Mouse (Mus musculus) CD8-positive naive resting alpha-beta T cell, adult 2 months (primary cell): ENCODE measurements at regions not wholly inside any gene's neighbourhood (a gene's known extent, or its start where the extent isn't known, plus 50 kb on each side); places are given as distances from the start of the nearest gene placed in this dataset.

Source experiments
- DNase-seq, 2 experiments: peaks; one replicate each; pipeline ENCODE4 v3.0.0; 2022; ENCODE audit warnings: low read depth in 2 of 2, low spot score in 2 of 2

DNA sequence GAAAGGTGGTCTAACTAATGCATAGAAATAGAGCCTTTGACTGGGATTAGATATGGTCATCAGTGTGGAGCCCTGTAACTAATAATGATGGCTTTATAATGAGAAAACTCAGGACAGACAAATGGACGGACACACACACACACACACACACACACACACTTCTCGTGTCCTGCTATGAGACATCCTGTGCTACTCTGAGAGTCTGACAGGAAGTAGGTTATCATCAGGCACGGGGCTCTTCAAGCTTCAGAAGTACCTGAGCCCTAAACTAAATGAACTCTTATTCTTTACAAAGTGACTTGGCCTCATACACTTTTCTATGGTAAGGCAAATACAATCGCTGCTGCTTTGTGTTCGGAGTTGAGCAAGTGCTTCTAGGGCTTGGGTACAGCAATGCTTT is 87.9 kb upstream of the Mkln1 start:
- DNase-seq: no peak

DNA sequence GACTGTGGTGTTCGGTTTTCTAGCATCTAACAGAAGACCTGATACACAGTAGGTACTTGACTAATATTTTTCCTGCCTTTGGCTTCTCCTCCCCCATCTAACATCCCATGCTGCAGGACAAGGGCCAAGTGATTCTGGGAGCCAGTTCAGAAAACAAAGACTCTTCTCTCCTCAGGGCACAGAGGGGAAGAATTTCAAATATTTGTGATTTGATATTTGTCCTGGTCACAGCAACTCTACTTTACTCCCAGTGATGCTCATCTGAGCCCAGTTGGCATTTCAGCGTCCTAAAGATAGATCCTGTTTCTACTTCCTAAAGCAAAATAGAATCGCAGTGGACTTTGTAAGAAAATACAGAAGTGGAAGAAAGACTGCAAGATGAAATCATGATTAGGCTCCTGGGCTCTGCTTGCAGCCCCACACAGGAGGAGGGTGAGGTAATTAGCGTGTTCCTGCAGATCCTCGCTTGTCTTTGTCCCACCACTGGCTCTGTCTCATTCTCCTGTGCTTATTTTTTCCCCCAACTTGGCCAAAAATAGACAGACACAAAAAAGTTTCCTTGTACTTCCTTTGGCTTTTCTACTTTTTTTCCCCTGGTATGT is 84.6 kb upstream of the Mkln1 start:
- DNase-seq: no peak

DNA sequence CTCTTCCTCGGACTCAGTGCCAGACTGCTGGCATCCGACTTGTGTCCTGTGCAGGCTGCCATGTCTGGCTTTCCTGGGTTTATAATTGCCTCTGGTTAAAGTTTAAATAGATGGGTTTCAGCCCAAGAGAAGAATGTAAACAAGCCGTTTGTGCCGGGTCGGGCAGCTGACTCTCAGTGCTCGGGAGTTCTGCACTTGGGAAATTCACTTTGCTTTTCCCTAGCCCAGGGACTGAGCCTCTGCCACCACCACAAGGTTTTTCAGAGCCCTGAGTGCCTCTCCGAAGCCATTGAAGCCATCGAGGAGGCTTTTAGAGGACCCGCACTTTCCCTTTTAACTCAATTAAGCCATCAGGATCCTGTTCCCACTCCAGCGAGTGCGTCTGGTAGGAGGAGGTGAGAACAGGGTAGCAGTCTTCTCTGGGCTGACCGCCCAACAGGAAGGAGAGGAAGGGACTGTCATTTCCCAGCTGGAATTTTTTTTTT is 80.8 kb upstream of the Mkln1 start:
- DNase-seq: no peak

DNA sequence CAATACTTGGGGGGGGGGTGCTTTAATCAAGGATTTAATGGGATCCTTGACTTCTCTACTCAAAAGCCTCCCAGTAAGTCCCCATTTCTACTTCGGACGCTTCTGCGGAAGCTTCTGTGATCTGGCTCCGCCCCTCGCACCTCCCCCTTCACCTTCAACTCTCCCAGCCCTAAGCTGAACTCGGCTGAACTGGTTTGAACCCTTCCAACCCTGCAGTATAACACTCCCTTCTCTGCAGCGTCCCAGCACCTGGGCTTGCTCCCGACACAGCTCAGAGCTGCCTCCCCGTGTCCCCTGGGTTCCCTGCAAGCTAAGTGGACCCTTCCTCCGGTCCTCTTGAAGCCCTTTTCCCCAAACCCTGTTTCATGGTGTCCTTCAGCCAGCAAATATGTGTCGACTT is 80.0 kb upstream of the Mkln1 start:
- DNase-seq: peak; percentile 14 to 41

DNA sequence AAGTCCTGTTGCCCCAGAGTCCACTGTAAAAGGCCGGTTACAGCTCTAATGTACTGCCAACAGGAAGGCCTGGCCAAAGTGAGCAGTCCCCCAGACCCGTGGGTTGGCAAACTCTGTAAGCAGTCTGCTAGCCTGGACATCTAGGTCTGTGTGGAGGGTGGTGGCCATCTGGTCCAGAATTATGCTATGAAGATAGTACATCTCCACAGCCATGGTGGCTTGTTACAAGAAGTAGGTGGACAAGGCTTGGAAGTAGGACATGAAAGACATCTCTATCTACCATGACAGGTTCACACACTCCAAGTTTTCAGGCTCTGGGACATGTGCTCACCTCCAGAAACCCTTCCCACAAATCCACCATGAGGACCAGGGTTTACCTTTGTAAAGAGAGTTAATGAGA is 79.1 kb upstream of the Mkln1 start:
- no peak for DNase-seq

DNA sequence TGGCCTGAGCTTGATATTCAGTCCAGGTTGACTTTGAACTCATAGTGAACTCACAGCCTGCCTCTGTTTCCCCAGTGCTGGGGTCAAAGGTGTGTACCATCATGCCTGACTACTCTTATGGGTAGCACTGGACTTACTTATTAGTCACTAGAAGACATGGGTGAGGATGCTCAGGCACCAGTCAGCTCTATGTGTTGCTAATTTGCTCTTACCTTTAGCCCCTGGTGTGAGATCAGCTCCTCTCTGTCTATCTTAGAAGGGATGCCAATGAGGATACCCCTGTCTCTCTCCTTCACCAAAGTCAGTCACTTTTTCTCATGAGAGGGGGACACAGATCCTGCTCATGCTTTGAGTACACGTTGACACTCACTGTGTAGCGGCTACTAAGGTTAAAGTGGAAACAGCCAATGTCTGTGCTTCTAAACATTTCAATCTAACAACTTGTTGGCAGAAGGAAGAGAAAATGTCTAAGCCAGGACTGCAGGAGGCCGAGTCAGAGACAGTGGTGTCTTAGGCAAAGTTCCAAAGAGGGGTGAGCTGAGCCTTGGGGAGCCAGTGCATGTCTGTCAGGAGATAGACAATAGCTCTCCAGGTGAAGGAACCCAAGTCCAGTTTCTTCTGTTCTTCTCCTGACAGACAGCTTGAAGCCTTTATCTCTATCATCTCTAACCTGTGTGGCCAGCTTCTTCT is 78.2 kb upstream of the Mkln1 start:
- DNase-seq: no peak

DNA sequence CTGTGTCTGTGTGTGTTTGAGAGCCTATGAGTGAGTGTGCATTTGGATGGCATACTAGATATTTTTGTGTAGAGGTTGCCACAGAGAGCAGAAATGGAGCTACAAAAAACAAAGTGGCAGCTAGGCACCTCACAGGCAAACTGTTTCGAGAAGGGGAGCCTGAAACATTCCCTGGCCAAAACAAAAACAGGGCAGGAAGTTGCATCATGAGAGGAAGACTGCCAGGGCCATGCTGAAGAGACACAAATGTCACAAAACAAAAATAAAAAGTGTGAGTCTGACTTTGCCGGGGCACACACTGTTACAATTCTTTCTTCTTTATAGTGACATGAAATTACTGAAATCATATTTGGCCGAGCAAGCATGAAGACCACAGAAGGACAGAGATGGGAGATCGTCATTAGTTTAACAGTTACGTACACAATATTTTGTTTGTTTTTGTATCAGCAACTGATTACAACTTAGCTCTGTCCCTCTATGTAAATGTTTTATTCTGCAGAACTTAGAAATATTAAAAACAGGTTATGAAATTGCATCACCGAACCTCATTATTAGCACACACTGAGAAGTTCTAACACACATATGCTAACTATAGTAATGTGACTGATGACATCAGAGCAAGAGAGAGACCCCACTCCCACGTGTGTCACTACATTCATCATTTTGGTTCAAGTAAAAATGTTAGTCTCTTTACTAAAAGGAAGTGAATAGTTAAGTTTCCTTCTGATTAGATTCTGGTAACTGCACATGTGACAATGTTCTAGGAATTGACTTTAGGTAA is 77.3 kb upstream of the Mkln1 start:
- no peak for DNase-seq

DNA sequence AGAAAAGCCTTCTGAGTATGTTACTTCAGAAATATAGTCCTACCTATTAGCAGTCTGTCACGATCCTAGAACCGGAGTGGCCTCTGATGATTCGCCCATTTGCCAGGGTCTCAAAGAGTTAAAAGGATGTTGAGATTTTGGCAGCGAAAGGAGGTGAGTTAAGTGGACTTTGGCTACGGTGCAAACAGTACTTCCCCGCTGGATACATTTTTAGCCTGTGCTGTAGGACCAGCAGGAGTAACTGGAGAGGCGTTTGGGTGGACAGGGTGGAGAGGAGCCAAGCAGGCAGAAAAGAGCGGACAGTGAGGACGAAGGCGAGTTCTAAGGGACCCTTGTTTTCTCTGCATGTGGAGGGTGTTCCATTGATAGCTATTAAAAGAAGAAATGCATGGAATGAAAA is 76.6 kb upstream of the Mkln1 start:
- no peak for DNase-seq

DNA sequence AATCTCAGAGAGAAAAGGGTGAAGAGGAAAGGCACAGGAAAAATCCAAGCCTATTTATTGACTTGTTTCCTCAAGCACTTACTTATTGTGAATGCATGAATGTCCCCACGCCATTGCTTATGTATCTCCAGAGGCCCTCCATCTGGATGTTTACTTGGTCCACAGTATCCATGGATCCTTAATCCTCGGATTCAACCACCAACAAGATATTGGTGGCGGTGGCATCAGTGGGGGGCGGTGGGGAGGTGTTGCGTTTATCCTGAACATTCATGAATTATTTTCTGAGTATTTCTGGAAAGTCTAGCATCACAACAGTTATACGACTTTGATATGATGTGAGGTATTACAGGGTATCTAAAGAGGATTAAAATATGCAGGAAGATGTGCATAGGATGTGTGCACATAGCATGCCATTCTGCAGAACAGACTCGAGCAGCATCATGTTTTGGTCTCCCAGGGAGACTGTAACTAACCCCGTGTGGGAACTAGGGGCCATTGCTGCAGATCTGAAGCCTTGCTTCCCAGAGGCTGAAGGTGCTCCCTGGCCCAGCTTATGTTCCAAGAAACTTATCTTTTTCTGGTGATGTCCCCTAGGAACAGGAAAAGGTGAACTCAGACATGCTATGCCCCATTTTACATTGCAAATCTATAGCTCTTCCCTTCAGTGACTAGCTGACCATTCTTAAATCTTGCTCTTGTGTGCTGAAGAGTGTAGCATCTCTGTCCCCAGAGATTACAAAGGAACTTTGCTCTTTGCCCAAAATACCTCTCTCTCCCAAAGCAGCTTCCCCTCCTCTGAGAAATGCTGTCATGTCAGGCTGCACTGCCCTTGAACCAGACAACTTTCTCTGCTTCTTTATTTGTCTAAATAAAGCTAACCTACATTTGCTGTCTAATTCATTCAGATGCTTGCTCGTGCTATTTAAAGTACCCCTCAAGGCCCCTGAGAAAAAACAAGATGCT is 75.0 kb upstream of the Mkln1 start:
- DNase-seq: no peak

DNA sequence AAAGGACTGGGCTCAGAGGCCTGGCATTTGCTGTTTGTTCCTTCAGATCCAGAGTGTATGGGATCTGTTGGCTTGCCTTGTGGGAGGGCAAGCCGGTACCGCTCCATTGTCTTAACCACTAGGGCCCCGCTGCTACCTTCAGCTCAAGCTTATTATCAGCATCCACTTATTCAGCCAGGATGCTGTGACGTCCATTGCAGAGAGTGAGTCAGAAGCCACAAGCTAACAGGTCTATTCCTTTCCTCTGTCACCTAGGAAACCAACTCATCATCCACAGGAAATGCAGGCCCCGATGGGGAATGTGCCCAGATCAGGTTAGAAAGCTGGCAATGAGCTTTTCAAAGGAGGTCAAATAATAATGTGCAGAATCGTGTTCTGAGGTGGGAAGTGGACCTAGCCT is 73.8 kb upstream of the Mkln1 start:
- no peak for DNase-seq

DNA sequence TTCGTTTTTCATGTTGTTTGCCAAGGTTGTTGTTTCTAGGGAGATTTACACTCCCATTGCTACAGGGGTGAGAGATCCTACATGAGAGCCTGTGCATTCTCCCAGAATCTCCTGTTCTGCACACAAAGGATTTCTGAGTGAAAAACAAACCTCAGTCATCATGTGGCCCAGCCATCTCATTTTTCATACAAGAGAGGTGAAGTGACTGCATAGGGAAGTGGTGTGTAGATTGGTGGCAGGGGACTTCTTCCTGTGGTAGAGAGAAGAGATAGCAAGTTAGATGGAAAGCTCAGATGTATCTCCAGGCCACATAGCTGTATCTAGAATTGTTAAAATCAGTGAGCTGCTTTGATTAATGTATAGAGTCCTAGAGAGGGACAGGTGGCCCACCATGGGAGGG is 72.9 kb upstream of the Mkln1 start:
- DNase-seq: no peak

DNA sequence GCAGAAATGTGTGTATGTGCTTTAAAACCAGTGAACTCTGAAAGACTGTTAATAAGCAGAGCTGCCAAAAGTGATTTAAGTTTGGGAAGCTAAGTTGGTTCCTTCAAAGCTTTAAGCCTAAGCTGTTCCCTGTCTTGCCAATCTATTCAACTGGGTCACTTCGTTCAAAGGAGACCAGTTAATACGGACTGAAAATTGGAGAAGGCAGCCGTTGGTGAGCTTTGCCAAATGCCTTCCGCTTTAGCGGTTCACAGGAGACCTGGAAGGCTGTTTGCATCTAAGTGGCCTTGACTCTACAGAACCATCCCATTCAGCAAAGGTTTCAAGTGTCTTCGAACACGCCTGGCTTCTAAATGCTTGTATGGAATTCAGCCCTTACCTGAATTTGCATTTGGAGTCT is 68.2 kb upstream of the Mkln1 start:
- no peak for DNase-seq

DNA sequence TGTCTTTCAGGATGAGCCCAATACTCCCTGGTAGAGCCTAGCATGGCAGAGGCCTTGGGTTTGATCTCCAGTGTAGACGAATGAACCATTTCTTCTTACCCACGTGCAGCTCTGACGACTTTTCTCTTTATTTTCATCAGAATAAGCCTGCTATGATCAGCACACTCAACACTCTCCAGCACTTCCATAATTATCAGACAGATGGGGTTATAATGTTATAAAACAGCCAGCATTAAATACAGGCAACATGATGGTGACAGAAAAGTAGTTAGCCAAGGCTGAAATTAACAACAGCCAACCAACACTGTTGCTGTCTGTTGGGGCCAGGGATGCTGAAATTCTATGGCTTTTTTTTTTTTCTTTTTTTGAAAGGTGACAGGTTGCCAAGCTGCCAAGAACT is 67.7 kb upstream of the Mkln1 start:
- no peak for DNase-seq

DNA sequence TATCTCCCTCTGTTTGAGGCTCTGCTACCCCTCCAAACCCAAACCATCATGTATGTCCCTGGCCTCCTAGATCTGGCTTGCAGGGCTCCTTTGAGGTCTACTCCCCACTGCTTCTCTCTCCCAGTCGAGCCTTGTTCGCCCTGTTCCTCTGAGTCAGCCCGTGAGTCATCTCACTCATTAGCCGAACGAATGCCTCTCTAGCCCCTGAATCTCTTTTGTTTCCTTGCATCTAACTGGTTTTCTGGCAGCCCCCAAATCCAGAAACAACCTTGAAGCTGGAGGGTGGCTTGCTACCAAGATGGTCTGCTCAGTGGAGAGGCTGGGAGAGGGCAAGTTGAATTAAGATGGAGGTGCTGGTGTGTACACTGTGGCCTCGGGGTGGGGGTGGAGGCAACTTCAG is 66.3 kb upstream of the Mkln1 start:
- no peak for DNase-seq

DNA sequence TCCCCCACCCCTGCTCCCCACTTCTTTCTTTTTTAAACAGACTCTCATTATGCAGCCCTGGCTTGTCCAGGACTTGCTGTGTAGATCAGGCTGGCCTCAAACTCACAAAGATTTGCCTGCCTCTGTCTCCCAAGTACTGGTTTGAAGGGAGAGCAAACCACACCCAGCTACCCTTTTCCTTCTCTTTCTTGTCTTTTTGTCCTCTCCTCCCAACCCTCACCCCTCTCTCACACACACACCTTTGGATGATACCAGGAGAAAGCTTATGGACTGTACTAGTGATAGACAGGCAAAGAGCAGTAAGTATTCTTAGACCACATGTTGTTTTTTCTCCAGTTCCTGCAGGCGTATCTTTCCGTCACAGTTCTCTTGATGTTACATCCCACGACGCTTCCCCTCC is 65.8 kb upstream of the Mkln1 start:
- DNase-seq: no peak

DNA sequence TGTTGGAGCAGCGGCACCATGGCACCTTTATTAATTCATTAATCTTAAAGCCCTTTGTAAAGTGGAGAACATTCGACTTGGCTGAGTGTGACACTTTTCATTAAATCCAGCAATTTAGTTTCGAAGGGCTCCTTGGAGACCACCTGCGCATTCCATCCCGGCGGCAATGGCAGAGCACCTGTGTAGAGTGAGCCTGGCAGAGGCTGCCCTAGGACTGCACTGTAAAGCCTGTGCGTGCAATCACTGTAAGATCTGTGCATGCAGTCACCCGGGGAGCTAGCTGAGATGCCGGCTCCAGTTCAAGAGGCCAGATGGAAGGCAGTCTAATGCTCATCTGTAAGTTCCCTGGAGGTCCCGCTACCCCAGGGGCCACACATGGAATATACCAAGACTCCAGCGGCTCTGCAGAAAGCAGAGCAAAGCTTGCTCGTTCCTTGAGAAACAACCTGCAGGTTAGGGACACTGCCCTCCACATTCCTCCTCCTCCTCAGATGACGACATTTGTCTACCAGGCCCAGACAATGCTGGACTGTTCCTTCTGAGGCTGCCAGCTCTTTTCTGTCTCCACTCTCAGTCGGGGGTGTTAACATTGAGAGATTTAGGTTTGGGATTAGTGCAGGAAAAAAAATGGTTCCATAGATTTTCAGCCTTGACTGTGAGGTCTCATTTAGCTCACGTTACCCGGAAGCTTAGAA is 65.2 kb upstream of the Mkln1 start:
- no peak for DNase-seq

DNA sequence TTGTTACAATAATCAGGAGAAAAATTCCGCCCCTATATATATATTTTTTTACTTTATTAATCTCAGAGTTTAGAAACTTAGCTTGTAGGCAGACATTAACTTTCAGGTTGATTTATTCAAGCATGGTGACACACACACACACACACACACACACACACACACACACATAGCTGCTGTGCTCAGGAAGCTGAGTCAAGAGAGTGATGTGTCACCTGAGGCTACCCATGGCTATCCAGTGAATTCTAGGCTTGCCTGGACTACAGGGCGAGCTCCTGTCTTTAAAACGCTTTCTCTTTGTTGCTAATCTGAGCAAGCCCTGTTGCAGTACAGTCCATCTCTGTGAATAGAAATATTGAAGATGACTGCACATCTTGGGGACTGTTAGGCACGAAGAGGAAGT is 64.4 kb upstream of the Mkln1 start:
- DNase-seq: no peak

DNA sequence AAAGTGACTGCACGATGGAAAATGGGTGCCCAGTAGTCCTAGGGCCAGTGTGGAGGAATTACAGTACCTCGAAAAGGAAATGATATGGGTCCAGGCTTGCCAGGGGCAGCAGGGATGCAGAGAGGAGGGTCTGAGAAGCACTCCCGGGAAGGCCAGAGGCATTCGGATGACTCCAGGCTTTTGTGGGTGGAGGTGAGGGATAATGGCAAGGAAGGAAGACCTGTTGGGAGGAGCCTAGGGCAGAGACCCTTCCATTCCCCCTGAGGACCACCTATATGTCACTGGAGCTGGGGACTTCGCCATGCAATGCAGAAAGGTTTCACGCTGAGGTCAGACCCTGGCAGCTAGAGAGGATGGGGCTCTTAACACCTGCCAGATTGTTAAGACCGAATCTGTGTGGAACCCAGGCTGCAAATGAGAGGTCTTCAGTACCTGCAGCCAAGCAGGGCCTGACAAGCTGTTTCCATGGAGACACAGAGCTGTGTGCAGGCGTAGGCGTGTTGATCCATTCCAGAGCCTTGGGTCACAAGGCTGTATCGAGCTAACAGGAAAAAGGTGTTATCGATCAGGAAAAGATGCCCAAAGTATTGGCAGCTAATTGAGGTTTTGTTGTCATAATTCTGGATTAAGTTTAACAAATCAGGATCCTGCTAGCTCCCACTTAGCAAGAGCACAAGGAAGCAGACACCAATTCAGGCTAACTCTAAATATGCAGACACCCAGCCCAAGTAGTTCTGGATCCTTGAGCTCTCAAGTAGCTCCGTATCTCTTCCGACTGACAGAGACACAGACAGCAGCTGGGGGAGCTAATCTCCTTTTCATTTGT is 59.2 kb upstream of the Mkln1 start:
- no peak for DNase-seq

DNA sequence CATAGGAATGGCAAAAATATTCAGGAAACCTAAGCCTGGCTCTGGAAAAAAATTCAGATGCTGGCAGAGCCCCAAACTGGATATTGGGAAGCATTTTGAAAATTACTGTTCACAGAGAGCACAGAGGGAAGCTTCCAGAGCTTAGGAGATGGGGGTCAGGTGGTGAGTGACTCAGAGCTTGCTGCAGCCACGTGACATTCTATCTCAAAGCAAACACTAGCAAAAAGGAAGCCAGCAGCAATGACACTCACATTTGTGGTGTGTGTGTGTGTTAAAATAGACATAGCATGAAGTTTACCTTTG is 58.6 kb upstream of the Mkln1 start:
- DNase-seq: no peak
